Mouse (Mus musculus) heart, adult 18-20 months (tissue): ENCODE data around the gene Creld2. TPM values are rescaled to one million over a fixed set of nuclear protein-coding genes. Genes with fewer than 3 reads are reported as not detected.
"Not testable (repeated sequence)": the region's sequence is repeated elsewhere in the genome, so short reads cannot be mapped to it uniquely, and the experiment has no call there.

Experiments used
- DNase-seq, 2 experiments: peaks; one replicate each; pipeline ENCODE4 v3.0.0; 2021 to 2022; ENCODE audit warnings: mixed read lengths in 1 of 2
- long read RNA-seq, 2 experiments: library from polyadenylated mRNA; stranded (forward); transcript quantifications; one replicate each; pipeline ENCODE4 v2.0.0; 2021
- total RNA-seq, 2 experiments: library from RNA; stranded (reverse); gene quantifications; 2 replicates each; pipeline ENCODE4 v1.2.3; 2021

The Creld2 gene
- 10 to 100 TPM; 19.6 to 28.7 TPM for total RNA-seq
- long read RNA-seq, experiment 1, transcript Creld2-201 (10 exons, 1,366 nt) = major isoform, 30 of 35 reads
- long read RNA-seq, experiment 1, partial matches to known transcripts = 4 of 35 reads
- long read RNA-seq, experiment 1, other reads (novel, unspliced or antisense) = 1 of 35 reads
- long read RNA-seq, experiment 2, transcript Creld2-201 (10 exons, 1,366 nt) = major isoform, 18 of 23 reads
- long read RNA-seq, experiment 2, partial matches to known transcripts = 3 of 23 reads
- long read RNA-seq, experiment 2, other reads (novel, unspliced or antisense) = 2 of 23 reads

DNA sequence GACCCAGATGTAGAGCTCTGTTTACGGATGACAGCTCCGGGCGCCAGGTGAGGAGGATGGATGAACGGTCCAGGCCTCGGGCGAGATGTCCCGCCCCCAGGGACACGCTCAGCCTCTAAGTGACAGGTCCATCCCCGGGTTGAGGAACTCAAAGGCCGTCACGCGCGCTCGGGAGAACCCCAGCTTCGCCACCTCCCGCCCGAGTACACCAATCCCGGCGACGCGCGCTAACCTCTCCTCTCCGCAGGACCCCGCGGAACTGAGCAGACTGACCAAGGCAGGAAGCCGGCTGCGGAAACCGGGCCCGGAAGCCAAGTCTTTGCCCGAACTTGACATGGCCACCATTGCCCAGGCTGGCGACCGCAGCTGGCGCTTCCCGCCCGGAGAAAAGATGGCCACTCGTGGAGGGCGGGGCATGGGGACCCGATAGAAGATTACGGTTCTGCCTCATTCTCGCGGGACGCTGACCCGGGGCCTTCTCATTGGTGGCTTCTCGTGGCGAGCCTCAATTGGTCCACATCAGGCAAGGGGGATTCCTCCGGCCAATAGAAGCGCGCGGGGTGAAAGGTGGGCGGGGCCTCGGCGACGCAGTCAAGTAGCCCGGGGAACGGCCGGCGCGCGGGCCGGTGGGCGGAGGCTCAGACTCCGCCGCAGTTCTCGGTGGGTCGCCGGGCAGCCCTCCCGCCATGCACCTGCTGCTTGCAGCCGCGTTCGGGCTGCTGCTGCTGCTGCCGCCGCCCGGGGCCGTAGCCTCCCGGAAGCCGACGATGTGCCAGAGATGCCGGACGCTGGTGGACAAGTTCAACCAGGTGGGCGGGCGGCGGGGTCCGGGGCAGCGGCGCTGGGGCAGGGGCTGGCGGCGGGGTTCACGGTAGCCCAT, at the start of gene Creld2, which contains the start of gene Alg12:
Creld2 (plus strand) TSS at position 621 of the 880 bp plus-strand sequence.
Alg12 (minus strand) TSS at position 293 of the 880 bp plus-strand sequence.
- DNase-seq = peak; percentile 100

DNA sequence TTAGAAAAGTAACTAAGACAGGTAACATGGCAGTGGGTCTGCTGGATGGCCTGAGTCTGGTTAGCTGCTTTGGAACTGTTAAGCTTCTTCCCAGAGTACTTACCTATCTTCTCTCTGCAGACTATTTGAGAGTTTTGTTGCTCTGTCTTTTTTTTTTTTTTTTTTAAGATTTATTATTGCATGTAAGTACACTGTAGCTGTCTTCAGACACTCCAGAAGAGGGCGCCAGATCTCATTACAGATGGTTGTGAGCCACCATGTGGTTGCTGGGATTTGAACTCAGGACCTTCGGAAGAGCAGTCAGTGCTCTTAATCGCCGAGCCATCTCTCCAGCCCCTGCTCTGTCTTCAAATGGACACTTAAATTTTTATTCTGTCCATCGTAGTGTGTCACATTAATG, 44.8 kb upstream of the Creld2 start:
- DNase-seq = not testable (repeated sequence)

DNA sequence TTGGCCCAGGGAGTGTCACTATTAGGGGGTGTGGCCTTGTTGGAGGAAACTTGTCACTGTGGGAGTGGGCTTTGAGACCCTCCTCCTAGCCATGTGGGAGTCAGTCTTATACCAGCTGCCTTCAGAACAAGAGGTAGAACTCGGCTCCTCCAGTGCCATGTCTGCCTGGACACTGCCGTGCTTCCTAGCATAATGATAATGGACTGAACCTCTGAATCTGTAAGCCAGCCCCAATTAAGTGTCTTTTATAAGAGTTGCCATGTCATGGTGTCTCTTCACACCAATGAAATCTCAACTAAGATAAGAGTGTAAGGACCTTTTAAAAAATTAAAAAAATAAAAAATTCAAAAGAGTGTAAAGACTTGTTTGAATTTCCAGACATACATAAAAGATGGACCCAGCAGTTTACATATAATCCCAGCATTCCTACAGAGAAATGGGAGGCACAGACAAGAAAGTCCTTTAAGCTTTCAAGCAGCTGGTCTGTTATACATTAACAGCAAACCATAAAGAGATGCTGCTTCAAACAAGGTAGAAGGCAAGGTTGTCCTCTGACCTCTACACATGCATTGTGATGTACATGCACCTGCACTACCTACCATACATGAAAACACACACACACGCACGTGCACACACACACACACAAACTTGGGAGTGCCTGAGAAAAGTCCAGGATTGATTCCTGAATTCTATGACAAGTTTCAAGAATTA, 27.2 kb upstream of the Creld2 start:
- DNase-seq = no peak

DNA sequence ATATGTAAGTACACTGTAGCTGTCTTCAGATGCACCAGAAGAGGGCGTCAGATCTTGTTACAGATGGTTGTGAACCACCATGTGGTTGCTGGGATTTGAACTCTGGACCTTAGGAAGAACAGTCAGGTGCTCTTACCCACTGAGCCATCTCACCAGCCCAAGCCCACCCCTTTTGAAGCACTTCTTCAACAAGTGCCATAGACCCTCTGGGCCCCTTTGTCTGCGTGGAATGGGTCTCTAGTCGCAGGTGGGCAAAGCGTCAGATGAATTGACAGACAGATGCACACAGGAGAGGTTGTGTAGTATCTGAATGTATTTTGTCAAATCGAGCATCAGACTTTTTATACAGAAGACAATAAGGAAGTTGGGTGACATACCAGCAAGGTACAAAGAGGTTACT, 24.7 kb upstream of the Creld2 start:
- DNase-seq = not testable (repeated sequence)

DNA sequence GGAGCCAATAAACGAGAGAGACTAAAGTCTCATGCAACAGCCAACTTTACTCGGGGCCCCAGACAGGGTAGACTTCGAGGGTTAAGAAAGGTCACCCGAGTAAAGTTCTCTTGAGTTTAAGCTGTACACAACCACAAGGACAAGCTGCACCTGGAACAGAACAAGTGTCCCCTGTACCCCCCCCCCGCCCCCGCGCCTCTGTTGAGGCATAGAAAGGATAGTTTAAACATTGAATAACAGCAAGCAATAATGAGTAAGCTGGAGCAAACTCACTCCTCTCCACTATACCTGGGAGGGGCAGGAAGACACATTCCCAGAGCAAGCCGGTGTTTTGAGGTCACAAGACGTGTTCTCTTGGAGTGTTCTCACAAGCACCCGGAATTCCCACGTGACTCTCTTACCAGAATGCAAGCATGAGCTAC, 19.5 kb upstream of the Creld2 start:
- DNase-seq = no peak

DNA sequence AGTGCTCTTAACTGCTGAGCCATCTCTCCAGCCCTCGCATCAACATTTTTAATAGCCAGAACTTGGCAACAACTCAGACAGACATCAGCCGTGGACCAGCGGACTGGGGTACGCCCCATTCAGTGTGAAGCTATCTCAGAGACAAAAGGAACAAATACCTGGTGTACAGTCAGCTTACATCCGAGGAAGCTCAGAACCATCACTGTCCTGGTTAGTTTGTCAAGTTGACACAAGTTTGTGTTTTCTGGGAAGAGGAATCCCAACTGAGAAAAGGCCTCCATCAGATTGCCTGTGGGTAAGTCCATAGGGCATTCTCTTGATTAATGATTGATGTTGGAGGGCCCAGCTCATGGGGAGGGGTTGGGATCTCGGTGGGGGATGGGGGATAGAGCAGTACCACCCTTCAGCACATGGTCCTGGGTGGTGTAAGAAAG, 18.5 kb upstream of the Creld2 start:
- no peak for DNase-seq

DNA sequence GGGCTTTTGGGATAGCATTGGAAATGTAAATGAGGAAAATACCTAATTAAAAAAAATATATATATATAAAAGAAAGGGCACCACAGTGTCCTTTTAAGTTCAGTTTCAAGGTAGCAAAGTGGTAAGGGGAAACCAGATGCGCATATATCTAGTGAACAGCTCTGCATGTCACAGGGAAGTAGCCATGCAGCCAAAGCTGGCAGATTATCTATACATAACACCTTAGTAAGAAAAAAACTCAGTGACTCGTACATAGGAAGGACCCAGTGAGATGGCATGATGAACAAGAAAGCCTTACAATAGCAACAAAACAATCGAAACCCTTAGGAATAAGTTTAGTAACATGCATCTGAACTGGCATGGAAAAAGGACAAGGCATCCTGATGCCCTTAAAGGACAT, 17.5 kb upstream of the Creld2 start:
- DNase-seq = no peak

DNA sequence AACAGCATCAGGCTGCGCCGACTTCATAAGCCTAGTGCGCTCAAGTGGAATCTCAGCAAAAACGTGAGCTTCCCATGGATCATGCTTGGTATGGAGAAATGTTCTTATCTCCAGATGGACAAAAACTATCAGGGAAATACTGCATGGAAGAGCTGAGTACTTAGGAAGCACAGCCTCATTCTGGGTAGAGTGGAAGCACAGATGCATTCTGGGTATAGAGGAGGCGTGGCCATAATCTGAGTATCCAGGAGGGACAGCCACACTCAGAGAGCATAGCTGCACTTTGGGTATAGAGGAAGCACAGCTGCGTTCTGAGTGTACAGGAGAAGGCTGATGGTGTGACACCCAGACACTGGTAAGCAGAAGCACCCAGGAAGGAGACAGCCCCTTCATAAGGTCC, 17.1 kb upstream of the Creld2 start:
- DNase-seq = no peak

DNA sequence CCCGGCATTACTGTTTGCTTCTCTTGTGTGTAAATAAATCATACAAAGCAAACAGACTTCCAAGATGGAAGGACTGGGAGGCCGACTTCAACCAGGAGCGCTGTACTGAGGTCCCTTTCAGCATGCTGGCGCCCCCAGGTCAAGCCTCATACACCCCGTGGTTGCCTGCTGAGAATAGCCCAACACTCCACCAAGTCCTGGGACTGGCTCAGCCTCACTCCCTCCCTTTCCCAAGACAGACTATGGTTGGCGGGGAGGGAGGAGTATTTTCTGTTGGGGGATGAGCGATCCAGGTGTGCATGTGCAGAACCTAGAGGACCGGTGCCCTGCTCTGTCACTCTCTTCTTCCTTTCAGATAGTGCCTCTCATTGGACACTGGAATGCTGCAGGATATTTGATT, 11.3 kb upstream of the Creld2 start:
- DNase-seq = no peak

DNA sequence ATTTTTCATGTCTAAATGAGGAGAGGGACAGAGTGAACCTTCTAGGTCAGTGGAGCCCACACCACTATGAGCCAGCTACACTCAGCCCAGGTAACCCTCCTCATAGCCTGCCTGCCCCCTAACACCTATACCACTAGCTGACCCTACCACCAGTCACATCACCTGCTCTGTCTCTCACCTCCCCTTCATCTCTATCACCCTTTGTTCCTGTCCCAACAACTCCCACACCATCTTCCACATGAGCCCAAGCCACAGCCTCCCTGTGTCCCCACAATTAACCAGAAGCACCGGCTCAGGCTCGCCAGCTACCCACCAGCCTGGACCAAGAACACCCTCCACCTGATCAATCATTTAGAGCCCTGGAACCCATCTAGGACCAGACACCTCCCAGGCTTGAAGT, 9.1 kb upstream of the Creld2 start:
- DNase-seq = no peak

DNA sequence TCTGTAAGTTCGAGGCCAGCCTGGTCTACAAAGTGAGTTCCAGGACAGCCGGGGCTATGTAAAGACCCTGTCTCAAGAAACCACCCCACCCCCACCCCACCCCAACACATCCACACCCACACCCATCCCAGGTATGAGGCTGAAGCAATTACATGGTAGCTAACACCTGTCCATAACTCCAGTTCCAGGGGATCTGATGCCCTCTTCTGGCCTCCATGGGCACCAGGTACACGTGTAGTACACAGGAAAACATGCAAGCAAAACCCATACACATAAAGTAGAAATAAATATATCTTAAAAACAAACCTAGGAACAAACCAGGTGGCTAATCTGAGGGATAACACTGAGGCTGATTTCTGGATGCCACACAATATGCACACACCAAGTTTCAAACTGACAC, 6.2 kb upstream of the Creld2 start:
- no peak for DNase-seq

DNA sequence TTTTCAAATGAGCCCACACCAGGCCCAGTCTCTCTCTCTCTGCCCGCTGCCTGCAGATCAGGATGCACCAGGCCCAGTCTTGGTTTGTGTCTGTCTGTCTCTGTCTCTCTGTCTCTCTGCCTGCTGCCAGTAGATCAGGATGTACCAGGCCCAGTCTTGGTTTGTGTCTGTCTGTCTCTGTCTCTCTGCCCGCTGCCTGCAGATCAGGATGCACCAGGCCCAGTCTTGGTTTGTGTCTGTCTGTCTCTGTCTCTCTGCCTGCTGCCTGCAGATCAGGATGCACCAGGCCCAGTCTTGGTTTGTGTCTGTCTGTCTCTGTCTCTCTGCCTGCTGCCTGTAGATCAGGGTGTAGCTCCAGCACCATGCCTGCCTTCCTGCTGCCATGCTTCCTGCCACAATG, 5.6 kb upstream of the Creld2 start:
- DNase-seq = not testable (repeated sequence)

DNA sequence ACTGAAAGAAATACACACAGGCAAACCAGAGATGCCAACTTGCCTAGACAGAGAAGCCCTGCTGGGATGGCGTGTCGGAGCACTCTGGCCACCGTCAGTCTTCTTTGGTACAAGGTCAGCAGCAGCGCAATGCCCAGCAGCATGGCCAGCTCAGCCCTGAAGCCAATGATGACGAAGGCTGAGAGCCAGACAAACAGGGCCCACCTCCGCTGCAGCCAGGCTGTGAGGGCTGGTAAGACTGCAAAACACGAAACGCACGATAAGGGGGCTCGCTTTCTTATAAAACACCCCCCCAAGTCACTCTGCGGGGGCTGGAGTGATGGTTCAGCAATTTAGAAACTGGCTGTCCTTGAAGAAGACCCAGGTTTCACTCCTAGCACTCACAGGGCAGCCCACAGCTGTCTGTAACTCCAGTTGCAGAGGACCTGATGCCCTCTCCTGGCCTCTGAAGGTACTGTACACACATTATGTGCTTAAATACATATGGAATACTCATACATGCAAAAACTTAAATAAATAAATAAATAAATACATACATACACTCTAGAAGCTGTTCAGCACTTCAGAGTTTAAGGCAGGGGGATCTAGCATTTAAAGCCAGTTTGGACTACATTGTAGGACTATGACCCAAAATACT, 4.9 kb upstream of the Creld2 start:
- DNase-seq = no peak

DNA sequence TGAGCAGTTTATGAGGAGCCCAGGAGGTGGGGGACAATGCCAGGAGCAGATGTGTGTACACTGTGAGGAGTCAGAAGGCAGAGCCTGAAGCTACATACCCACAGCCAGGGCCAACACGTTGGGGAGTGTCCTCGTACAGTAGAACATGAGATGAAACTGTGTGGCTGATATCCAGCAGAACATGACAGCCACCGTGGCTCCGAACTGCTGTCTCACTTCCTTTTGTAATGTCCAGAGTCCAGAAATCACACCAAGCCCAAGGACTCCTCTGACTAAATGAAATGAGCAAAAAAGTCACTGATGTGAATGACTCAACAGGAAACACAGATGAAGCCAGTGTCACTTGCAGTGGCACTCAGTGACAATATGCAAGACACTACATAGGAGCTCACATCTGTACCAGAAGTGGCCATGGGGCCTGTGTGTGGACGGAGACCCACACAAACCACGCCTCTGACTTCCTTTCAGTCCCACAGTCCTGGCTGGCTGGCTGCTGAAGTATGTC, 4.2 kb upstream of the Creld2 start:
- no peak for DNase-seq

DNA sequence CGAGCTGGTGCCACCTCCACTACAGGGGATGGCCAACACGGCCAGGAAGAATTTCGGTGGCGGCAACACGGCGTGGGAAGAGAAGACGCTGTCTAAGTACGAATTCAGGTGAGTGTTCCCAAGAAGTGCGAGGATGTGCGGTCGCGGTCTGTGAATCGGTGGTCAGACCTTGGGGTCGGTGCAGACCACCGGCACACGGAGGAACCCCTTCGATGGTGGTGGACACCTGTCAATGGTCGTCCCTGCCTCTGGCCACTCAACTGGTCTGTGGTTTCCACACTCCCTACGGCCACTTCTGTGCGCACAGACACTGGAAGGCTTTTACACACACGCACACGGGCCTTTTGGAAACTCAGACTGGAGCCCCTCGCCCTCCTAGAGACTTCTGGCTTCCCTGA, 459 bp downstream of the Creld2 start:
- DNase-seq = peak in 1 of 2 experiments; percentile 20

DNA sequence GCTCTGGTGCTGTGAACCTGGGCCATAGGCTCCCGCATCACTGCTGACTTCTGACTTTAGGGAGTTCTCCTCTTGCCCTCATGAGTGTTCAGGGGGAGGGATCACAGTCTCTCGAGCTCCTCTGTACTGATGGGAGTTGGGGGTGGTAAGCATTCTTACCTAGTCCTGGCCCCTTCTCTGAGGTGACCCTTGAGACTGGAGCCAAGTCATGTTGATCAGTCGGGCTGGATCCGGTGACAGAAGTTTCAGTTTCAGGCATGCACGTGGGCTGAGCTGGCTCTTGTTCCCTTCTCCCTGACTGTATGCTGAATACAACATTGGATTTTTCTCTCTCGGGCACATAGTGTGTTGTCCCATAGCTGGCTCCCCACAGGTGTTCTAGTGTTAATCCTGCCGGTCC, 2.0 kb downstream of the Creld2 start:
- no peak for DNase-seq

DNA sequence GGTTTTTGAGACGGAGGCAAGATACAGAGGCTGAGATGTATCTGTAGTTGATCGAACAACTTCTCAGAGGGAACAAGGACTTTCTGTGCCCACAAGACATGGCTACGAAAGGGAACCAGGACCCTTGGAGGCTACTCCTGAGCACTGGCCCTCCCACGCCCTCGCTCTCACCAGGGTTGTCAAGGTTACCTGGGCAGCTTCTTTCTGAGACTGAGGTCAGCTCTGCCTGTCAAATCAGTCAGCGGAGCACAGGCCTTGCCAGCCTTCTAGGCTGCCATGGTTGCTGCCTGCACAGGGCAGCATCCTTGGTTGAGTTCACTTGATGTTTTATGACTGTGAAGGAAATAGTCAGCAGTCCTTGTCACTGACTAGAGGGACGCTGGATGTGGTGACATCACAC, 3.1 kb downstream of the Creld2 start:
- no peak for DNase-seq

DNA sequence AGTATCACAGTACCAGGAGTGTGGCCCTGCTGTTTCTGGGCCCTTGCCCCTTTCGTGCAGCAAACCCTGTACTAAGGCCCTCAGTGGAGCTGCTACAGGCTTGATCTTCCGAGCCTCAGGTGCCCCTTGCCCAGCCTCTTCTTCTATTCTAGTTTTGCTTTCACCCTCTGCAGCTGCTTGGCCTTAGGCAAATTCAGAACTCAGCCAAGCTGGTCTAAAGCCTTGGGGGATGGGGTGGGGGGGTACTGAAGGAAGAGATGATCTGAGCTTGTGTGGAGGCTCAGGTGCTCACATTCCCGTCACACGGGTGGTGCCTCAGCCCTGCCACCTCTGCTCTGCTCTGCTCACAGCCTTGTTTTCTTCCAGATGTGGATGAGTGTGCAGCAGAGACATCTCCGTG, 3.9 kb downstream of the Creld2 start:
- no peak for DNase-seq

DNA sequence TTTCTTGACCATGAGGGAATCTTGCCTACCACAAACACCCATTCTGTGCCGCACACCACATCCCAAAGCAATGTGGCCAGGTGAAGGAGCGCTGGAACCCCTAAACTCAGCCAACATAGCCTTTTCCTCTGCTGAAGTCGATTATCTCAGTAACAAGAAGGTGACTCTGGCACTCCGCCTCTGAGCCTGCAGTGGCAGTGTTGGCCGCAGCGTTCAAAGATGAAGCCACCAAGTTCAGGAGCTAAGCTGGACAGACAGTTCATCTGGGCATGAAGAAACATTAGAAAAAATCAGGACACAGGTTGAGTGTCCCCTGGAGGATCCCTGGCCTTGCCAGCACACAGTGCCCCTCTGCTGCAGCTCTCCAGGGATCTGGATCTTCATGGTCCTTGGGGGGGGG, 8.0 kb downstream of the Creld2 start:
- no peak for DNase-seq

DNA sequence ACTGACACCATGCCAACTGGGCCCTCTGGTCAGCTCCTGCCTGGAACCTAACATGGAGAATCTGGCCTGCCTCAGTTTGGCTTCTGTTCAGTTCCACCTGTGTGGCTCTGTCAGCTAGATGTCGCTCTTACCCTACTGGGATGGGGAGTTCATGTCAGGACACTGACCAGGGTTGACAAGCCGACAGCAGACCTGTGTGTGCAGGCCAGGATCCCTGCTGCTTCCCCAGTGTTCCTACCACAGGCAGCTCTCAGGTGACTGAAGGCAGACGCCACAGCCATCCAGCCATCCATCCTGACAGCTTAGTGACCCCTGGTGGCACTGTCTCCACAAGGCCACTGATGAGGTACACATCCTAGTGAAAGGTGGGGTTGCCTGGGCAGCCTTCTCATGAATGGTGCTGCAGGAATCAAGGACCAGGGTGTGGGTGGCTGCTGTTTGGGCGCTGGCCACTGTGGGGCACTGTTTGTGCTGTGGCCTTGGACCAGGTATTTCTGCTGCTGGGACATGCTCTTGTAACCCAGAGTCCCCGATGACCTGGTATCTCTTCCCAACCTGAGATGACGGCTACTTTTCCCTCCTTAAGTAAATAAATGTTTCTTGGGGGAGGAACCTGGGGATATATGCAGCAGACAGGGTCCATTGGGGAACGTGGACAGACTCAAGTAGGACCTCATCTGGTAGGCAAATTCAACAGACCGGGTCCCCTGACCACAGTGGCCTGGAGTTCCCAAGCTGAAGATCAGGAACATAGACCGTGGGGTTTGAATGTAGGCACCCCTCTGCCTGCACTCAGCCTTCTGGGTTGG, 8.7 kb downstream of the Creld2 start:
- DNase-seq = peak; percentile 77 to 84
